Mouse (Mus musculus): ENCODE data around the gene Unc13b.

The Unc13b gene

DNA sequence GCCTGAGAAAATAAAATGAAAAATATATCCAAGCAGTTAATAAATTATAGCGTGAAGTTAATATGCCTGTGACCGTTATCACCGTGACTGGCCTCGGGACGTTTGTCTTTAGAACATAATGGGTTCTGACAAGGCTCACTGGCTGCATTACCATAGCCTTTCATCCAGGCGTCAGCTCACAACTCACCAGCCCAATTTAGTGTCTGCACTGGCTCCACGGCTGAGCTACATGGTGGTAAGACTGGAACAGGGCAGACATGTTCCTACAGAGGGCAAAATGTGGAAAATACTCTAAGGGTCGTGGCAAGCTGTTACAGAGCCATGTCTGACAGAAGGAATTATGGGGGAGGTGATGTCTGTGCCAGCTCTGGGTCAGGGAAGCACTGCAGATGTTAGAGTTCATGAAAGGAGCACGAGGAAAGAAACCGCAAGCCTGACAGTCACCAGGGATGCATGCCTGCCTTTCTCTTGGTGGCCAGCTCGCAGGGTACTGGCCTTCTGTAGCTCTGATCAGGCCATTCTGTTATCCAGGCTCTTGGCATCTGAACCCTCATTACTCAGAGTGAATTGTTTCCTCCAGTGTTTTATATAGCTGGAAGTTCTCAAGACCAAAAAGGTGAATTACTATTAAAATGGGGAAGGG is 251.1 kb downstream of the Unc13b start:
- DNase-seq (ENCODE audit: extremely low read depth, low read depth) = no peak
